Mouse (Mus musculus): Measurements from ENCODE around the gene Slc25a26.
"Not testable (repeated sequence)": the region's sequence is repeated elsewhere in the genome, so short reads cannot be mapped to it uniquely, and the experiment has no call there.

Gene Slc25a26

DNA sequence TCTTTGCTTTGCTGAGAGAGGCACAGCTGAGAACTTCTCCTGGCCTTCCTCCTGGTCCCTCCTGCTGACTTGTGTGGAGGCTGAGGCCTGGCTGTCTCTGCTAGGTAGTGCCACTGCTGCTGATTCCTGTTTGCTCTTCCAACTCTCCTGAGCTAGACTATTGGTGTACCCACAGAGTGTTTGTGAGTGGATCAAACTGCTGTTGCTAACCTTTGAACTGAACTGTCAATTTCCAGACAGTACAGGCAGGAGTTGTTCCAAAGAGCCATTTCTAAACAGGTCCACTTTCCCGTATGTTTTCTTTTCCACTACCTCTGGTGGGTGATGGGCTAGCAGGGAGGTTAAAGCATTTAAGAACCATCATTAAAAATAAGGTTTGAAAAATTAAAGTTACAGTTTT is 58.5 kb downstream of the Slc25a26 start:
- not testable (repeated sequence) for DNase-seq

- no peak for DNase-seq
These were observed 60.8 kb downstream of the Slc25a26 start for GRCm38 (mm10) chr6:94560896-94561295.

DNA sequence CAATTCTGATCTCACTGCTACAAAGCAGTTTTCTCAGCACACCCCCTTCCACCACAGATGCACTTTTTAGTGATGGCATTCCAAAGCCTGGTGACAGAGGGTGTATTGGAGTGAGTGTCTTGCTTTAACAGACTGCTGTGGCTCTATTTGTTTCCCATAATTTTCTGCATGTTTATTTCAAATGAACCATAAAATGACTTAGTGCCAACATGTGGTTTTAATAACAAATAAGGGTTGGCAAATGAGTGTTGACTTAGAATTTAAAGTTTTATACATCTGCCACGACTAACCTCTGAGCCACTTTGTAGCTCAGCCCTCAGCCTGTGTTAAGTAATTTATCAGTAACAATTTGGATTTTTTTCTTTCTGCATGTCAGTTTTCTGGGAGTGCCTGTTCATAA is 61.2 kb downstream of the Slc25a26 start:
- DNase-seq, result no peak

DNA sequence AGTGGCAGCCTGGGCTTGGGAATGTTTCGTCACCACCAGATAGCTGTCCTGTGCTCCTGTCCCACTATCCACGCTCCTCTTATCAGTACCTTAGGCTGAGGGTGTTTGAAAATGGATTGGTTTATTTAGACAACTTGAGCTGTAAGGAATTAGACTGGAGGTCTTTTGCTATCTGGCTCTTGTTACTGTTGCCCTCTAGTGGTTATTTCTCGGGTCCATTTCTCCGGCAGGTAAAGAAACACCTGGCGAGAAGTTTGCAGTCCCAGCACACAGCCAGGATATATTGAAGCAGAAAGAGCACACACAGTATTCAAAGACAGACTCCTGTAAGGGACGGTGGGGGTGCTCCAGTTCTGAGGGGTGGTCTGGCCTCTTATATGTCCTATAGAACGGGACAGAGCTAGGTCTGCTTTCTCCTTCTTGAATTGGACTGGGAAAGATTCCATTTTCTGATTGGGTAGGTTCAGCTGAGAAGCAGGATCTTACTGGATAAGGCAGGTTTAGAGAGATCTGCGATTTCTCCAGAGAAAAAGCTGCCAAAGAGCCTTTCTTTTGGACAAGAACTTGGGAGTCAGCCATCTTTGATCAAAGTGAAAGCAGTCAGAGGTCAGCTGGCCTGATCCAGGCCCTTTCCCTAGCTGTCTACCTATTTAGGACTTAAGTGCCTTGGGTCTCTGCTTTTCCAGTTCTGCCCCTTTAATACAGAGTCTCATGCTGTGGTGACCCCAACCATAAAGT is 63.2 kb downstream of the Slc25a26 start:
- no peak for DNase-seq

DNA sequence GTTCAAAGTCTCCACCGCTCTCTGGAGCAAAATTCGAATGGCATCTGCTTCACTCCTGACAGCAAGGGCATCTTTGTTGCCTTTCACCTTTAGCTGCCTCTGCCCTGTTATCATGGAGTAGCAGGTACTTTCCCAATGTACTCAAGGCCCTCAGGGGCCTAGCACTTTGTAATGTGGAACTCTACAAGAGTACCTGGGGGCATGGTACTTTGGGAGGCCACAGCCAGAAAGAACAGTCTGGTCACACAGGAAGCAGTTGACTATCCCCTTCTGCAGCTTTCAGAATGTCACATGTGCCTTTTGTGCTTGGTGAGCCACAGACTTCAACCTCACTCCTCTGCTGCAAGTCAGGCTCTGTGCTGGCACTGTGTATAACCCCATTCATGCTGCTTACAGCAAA is 65.6 kb downstream of the Slc25a26 start:
- no peak for DNase-seq

GRCm38 (mm10) chr6:94568040-94568439 is 67.9 kb downstream of the Slc25a26 start:
- no peak for DNase-seq

DNA sequence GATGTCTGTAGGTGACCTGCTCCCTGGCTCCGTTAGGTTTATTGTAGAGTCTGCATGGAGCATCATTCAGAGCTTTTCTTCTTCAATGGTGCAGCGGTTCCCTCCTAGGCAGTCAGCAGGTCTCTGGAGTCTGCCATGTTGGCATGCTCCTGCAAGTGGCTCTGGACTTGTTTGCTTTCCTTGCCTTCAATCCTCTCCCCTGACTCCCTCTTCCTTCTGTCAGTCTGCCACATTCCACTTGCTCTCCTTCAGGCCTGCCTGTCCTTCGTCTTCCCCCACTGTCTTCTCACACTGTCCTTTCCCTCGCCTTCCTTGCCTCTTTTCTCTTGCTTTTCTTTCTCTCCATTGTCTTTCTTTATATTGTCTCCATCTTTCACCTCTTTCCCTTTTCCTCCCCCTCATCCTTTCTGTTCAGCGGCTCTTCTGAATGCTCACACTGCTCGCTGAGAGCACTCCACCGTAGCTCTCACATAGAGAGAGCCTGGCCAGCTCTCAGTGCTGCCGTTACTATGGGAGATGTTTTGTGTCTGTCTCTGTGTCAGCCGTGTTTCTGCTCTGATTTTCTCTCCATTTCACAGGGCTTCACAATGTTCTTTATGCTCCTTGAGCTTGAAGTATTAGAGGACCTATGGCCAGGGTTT is 75.5 kb downstream of the Slc25a26 start:
- no peak for DNase-seq

GRCm38 (mm10) chr6:94577991-94578390 is 77.9 kb downstream of the Slc25a26 start:
- no peak for DNase-seq

- no peak for DNase-seq
These were observed 81.9 kb downstream of the Slc25a26 start for GRCm38 (mm10) chr6:94582055-94582454.

DNA sequence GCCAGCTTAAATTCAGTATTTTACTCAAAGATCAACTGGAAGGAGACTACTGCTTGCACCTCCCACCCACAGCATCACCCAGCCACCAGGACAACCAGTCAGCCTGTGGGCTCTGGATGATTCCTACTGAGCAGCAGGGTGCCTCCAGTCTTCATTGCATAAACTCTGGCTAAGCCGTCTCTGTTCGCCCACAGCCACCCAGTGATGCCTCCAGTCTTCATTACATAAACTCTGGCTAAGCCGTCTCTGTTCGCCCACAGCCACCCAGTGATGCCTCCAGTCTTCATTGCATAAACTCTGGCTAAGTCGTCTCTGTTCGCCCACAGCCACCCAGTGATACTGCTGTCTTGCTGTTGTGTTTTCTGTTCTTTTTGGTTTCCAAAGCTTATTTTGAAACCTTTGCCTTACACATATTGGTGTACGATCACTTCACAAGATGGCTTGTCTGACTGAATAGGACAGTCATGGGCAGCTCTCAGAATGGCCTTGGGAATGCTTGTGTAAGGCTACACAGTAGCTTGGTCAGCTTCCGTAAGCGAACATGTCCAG is 84.1 kb downstream of the Slc25a26 start:
- DNase-seq, result no peak

GRCm38 (mm10) chr6:94584976-94585375 is 84.8 kb downstream of the Slc25a26 start:
- no peak for DNase-seq

DNA sequence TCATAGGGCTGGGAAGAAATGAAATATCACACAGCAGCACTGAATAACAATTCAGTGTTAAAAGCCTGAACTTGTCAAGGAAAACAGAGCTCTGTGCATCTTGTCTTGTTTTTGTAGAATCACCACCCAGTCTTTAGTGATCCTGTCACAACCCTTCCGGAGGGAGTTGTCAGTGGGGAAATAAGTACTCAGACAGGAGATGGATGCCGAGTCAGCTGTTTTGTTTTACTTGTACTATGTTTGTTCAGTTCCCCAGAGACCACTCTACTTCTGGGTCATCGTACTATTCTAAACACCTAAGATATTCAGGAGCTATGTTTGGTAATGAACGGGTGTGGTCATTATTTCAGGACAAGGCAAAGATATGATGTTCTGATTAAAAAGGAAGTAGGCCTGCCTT is 88.2 kb downstream of the Slc25a26 start:
- no peak for DNase-seq

- no peak for DNase-seq
These were observed 92.1 kb downstream of the Slc25a26 start for GRCm38 (mm10) chr6:94592243-94592642.

DNA sequence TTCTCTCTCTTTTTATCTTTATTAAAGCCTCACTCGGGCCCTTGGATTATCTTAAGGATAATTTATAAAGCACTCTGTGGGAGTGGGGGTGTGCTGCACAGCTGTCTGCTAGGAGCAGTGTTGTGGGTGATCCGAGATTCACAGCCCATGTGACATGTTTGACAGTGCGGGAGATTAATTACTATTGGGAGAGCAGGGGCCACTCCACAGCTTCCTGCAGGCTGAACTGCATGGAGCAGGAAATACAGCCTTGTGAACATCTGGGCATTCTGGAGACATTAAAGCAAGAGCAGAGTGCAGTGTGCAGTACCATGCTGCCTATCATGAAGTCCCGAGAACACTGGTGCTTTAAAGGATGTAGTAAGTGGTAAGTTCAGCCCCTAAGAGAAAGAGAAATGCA is 92.6 kb downstream of the Slc25a26 start:
- no peak for DNase-seq

GRCm38 (mm10) chr6:94594096-94594665 is 94.0 kb downstream of the Slc25a26 start:
- DNase-seq, result no peak

- no peak for DNase-seq
These were observed 94.6 kb downstream of the Slc25a26 start for GRCm38 (mm10) chr6:94594711-94595110.

DNA sequence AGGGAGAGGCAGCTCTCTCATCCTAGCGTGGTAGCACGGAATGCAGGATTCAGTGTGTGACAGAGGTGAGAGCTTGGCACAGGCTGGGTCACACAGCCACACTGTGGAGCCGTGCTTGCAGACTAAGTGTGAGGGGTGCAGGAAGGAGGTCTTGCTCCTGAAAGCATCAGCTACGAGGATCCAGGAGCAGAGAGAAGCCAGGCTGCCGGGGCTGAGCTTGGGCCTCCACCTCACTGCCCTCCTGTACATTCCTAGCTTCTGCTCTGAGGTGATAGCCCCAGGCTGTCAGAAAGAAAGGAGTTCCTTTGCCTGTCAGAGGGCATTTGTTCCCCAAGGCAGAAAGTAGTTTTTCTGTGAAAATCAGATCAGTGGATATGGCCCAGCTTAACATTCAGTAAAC is 95.1 kb downstream of the Slc25a26 start:
- DNase-seq, result no peak

DNA sequence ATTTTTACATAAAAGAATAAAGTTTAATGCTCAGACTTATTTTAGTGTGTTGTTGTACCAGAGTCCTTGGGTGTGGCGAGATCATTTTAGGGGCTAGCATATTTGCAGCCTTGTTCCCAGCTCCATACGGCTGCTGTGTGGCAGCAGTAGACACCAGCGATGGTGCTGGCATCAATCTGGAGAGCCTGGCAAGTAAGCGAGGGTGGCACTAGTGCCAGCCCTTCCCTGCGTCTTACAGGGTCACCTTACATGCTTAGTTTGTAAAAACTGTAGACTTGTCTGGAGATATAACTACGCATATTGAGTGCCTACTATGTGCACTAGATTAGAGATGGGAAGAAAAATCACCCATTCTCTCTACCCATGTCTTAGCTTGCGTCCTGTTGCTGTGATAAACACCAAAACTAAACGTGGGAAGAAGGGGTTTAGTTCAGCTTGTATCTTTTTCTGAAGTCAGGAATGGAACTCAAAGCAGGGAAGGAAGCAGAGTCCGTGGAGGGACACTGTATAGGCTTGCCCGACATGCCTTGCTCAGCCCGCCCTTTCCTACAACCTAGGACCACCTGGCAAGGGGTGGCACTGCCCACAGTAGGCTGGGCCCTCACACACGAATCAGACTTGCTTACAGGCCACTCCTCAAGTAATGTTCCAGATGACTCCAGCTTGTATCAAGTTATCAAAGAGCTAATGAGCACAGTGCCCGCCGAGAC is 96.1 kb downstream of the Slc25a26 start:
- no peak for DNase-seq

- DNase-seq, result no peak
These were observed 96.8 kb downstream of the Slc25a26 start for GRCm38 (mm10) chr6:94596761-94597485.

DNA sequence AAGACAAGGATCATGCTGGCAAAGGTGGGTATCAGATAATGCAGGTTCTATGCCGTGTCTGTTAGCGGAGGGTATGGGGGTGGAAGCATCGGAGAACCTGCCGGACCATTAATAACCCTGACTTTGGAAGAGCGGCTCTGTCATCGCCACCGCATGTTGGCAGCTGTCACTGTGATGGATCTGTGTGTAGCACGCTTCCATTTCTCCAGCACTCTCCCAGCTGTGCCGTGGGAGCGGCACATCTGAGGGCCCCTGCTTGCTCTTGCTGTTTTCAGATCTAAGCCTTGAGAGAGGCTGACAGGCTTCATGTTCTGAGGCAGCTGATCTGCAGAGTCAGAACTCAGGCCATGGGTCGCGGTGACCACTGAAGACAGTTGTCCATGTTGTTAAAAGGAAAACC is 98.3 kb downstream of the Slc25a26 start:
- DNase-seq, result no peak

GRCm38 (mm10) chr6:94599016-94599415 is 98.9 kb downstream of the Slc25a26 start:
- DNase-seq, result no peak

GRCm38 (mm10) chr6:94601101-94601500 is 101.0 kb downstream of the Slc25a26 start:
- no peak for DNase-seq

GRCm38 (mm10) chr6:94601811-94602210 is 101.7 kb downstream of the Slc25a26 start:
- no peak for DNase-seq

Data from cerebellum, adult 9-11 months (tissue).